Mouse (Mus musculus): ENCODE data around the gene Tspan5. TPM values are rescaled to one million over a fixed set of nuclear protein-coding genes. Genes with fewer than 3 reads are reported as not detected.

The Tspan5 gene
- polyA plus RNA-seq, 1 experiment from 2014 or later, result 21.9 TPM

- Histone ChIP-seq H3K9me3 (ENCODE audit: control insufficient read depth, low read length) (no peaks in the 10 kb centered on the region), H3K36me3 (ENCODE audit: control insufficient read depth, insufficient read depth, low read length) (no peaks in the 10 kb centered on the region), H3K27ac (replicated peaks) (no peak overlapping the region), H3K4me3 (ENCODE audit: low read depth, low read length) (no peak overlapping the region), H3K9ac (ENCODE audit: low read length) (no peak overlapping the region), H3K4me2 (replicated peaks; ENCODE audit: low read depth) (no peak overlapping the region), H3K27me3 (ENCODE audit: control insufficient read depth, insufficient read depth, low read length) (no peaks in the 10 kb centered on the region), H3K4me1 (replicated peaks; ENCODE audit: control insufficient read depth, insufficient read depth) (no peaks in the 10 kb centered on the region)
- ATAC-seq (ENCODE audit: low FRiP score, low TSS enrichment), result no peak
- DNase-seq (ENCODE audit: low spot score), result no peak
- TF ChIP-seq CTCF (IDR thresholded peaks at IDR 0.05; ENCODE audit: low read depth), result no peak
- no peak for TF ChIP-seq EP300 (optimal IDR thresholded peaks at IDR 0.05)
- 31% methylated on average over 9 of the region's 9 CpGs for WGBS
Measured at GRCm38 (mm10) chr3:138759968-138760684, 18.1 kb downstream of the Tspan5 start.

DNA sequence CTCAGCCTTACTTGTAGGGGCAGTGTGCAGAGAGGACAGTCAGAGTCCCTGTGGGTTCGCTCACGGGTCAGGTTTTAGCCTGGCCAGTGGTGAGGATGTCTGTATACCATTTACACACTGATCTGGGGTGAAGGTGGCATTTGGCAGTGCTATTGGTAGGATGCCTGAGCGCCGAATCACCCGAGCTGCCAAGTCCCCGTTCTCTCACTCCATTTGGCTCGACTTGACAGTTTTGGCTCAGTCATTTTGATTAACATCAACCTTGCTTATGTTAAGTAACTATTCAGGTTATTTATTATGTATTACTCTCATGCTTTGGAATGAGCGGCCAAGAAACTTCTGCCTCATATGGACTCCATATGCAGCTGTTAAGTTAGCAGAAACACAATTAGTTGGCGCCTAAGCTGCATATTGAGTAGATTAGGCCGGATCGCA lies 18.7 kb downstream of the Tspan5 start:
- Histone ChIP-seq H3K27ac (replicated peaks) (no peak overlapping the region; the same call in 1 of the 2 replicates), H3K4me2 (replicated peaks; ENCODE audit: low read depth) (no peak overlapping the region), H3K27me3 (ENCODE audit: control insufficient read depth, insufficient read depth, low read length) (no peaks in the 10 kb centered on the region), H3K4me3 (ENCODE audit: low read depth, low read length) (no peak overlapping the region), H3K9me3 (ENCODE audit: control insufficient read depth, low read length) (no peaks in the 10 kb centered on the region), H3K9ac (ENCODE audit: low read length) (no peak overlapping the region), H3K4me1 (replicated peaks; ENCODE audit: control insufficient read depth, insufficient read depth) (no peaks in the 10 kb centered on the region), H3K36me3 (ENCODE audit: control insufficient read depth, insufficient read depth, low read length) (no peaks in the 10 kb centered on the region)
- DNase-seq (ENCODE audit: low spot score) (no peak), ATAC-seq (ENCODE audit: low FRiP score, low TSS enrichment) (no peak)
- WGBS, result 38% methylated on average over 11 of the region's 11 CpGs
- no peak for TF ChIP-seq EP300 (optimal IDR thresholded peaks at IDR 0.05)
- TF ChIP-seq CTCF (IDR thresholded peaks at IDR 0.05; ENCODE audit: low read depth), result no peak

- Histone ChIP-seq H3K4me3 (ENCODE audit: low read depth, low read length) (no peak overlapping the region), H3K27ac (replicated peaks) (no peak overlapping the region; the same call in 1 of the 2 replicates), H3K27me3 (ENCODE audit: control insufficient read depth, insufficient read depth, low read length) (no peaks in the 10 kb centered on the region), H3K4me1 (replicated peaks; ENCODE audit: control insufficient read depth, insufficient read depth) (no peaks in the 10 kb centered on the region), H3K36me3 (ENCODE audit: control insufficient read depth, insufficient read depth, low read length) (no peaks in the 10 kb centered on the region), H3K4me2 (replicated peaks; ENCODE audit: low read depth) (no peak overlapping the region), H3K9ac (ENCODE audit: low read length) (no peak overlapping the region), H3K9me3 (ENCODE audit: control insufficient read depth, low read length) (no peaks in the 10 kb centered on the region)
- no peak for TF ChIP-seq EP300 (optimal IDR thresholded peaks at IDR 0.05)
- no peak for TF ChIP-seq CTCF (IDR thresholded peaks at IDR 0.05; ENCODE audit: low read depth)
- ATAC-seq (ENCODE audit: low FRiP score, low TSS enrichment), result no peak
- DNase-seq (ENCODE audit: low spot score), result no peak
- WGBS, result 94% methylated on average over 13 of the region's 13 CpGs
Measured at GRCm38 (mm10) chr3:138761531-138761930, 19.5 kb downstream of the Tspan5 start.

DNA sequence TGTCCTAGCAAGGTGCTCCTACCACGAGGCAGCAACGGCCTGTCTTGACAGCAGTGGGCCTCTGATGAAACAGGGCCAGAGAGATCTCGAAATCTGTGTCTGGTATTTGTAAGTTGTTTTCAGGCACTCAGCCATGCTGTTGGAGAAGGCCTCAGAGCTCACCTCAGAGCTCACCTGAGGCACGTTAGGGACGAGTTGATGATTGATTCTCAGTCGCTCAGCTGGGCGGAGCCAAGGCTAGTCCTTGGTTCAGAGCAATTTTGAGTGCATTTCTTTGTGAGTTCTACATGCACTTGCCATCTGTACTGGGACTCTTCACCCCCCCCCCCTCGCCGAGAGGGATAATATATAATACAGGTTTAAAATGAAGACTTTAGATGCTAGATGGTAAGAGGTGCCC lies 21.9 kb downstream of the Tspan5 start:
- no peak for TF ChIP-seq EP300 (optimal IDR thresholded peaks at IDR 0.05)
- 74% methylated on average over 9 of the region's 9 CpGs for WGBS
- Histone ChIP-seq H3K4me3 (ENCODE audit: low read depth, low read length) (no peak overlapping the region), H3K9me3 (ENCODE audit: control insufficient read depth, low read length) (no peaks in the 10 kb centered on the region), H3K9ac (ENCODE audit: low read length) (no peak overlapping the region), H3K4me1 (replicated peaks; ENCODE audit: control insufficient read depth, insufficient read depth) (no peaks in the 10 kb centered on the region), H3K27me3 (ENCODE audit: control insufficient read depth, insufficient read depth, low read length) (no peaks in the 10 kb centered on the region), H3K27ac (replicated peaks) (no peak overlapping the region), H3K36me3 (ENCODE audit: control insufficient read depth, insufficient read depth, low read length) (no peaks in the 10 kb centered on the region), H3K4me2 (replicated peaks; ENCODE audit: low read depth) (no peak overlapping the region)
- DNase-seq (ENCODE audit: low spot score), result no peak
- no peak for ATAC-seq (ENCODE audit: low FRiP score, low TSS enrichment)

GRCm38 (mm10) chr3:138764782-138765181 lies 22.8 kb downstream of the Tspan5 start:
- no peak for TF ChIP-seq CTCF (IDR thresholded peaks at IDR 0.05; ENCODE audit: low read depth)
- no peak for TF ChIP-seq EP300 (optimal IDR thresholded peaks at IDR 0.05)
- ATAC-seq (ENCODE audit: low FRiP score, low TSS enrichment) (no peak), DNase-seq (ENCODE audit: low spot score) (no peak)
- Histone ChIP-seq H3K27me3 (ENCODE audit: control insufficient read depth, insufficient read depth, low read length) (no peaks in the 10 kb centered on the region), H3K36me3 (ENCODE audit: control insufficient read depth, insufficient read depth, low read length) (no peaks in the 10 kb centered on the region), H3K27ac (replicated peaks) (no peak overlapping the region), H3K4me3 (ENCODE audit: low read depth, low read length) (no peak overlapping the region), H3K9ac (ENCODE audit: low read length) (no peak overlapping the region), H3K4me2 (replicated peaks; ENCODE audit: low read depth) (no peak overlapping the region), H3K9me3 (ENCODE audit: control insufficient read depth, low read length) (no peaks in the 10 kb centered on the region), H3K4me1 (replicated peaks; ENCODE audit: control insufficient read depth, insufficient read depth) (no peaks in the 10 kb centered on the region)
- WGBS, result 51% methylated on average over 3 of the region's 3 CpGs

GRCm38 (mm10) chr3:138767034-138767433 lies 25.0 kb downstream of the Tspan5 start:
- H3K9me3 ChIP-seq (ENCODE audit: control insufficient read depth, low read length), result no peaks in the 10 kb centered on the region
- no peak overlapping the region for H3K4me2 ChIP-seq (replicated peaks; ENCODE audit: low read depth)
- H3K36me3 ChIP-seq (ENCODE audit: control insufficient read depth, insufficient read depth, low read length), result no peaks in the 10 kb centered on the region
- H3K27me3 ChIP-seq (ENCODE audit: control insufficient read depth, insufficient read depth, low read length), result no peaks in the 10 kb centered on the region
- H3K4me1 ChIP-seq (replicated peaks; ENCODE audit: control insufficient read depth, insufficient read depth), result no peaks in the 10 kb centered on the region
- H3K9ac ChIP-seq (ENCODE audit: low read length), result no peak overlapping the region
- no peak overlapping the region for H3K4me3 ChIP-seq (ENCODE audit: low read depth, low read length)
- WGBS, result 68% methylated on average over 8 of the region's 8 CpGs
- no peak for ATAC-seq (ENCODE audit: low FRiP score, low TSS enrichment)
- TF ChIP-seq CTCF (IDR thresholded peaks at IDR 0.05; ENCODE audit: low read depth), result no peak
- TF ChIP-seq EP300 (optimal IDR thresholded peaks at IDR 0.05), result no peak
- DNase-seq (ENCODE audit: low spot score), result no peak
- H3K27ac ChIP-seq (replicated peaks), result no peak overlapping the region
